Mouse (Mus musculus) 416B (cell line): ENCODE measurements around the gene Ascc1.

Source experiments
- DNase-seq: peaks from one replicate; pipeline ENCODE4 v3.0.0; 2011; ENCODE audit warnings: low read depth

Ascc1 gene

DNA sequence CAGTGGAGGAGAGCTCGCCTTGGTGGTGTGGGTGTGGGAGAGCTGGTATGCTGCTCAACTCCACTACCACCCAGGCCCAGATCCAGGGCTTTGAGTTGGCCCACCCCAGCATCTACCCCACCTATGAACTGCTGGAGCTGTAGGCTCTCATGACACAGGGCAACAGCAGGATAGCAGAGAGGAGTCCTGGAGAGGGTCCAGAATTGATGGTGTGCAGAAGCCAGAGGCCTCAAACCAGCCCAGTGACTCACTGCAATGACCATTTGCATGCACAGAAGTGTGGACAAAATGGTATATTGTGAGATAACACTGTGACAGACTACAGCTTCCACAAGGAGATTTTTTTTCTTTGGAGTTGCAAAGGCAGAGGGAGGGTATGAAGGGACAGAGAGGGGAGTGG lies 21.1 kb downstream of the Ascc1 start:
- DNase-seq, result no peak

DNA sequence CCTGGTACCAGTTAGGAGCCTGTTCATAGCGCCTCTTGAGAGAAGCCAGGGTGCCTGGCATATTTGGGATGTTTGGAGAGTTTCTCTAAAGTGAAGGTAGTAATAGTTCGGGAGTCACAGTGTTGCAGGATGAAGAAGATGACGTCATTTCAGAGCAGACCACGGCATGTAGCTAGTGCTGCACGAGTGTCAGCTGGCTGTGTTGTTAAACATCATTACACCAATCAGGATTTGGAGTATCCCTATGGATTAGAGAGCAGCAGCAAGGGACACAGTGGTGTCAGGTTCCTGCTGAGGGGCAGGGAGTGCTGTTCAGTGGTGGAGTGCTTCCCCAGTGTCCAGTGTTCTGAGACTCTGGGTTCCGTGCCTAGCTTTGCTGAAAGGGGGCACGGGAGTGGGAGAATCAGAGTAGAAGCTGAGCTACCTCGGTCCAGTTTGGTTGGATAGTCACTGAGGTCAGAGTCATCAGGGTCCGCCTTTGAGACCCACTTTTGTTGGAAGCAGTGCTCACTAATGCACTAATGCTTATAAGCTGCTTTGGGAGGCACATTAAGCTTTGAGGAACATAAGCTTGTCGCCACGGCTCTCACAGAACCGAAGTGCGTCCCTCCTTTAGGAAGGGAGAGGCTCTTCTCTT lies 24.3 kb downstream of the Ascc1 start:
- no peak for DNase-seq

DNA sequence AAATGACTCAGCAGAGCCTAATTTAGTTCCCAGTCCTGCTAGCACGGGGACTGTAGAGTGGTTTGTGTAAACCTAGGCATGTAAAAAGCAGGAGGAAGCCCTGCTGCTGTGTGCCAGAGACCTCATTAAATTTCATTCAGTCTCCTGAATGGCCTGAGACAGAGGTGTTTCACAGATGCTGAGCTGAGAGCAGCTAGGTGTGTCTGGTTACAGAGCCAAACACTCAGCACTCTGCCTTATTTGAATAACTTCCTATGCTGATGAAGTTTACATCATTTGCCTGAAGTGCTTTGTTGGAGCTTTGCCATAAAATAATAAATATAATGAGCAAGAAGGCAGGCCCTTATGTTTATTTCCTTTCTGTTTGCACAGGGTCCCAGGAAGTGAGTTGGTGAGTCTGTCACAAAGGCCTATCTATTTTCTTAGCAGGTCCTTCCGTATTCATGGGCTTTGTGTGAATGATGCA lies 25.0 kb downstream of the Ascc1 start:
- no peak for DNase-seq

DNA sequence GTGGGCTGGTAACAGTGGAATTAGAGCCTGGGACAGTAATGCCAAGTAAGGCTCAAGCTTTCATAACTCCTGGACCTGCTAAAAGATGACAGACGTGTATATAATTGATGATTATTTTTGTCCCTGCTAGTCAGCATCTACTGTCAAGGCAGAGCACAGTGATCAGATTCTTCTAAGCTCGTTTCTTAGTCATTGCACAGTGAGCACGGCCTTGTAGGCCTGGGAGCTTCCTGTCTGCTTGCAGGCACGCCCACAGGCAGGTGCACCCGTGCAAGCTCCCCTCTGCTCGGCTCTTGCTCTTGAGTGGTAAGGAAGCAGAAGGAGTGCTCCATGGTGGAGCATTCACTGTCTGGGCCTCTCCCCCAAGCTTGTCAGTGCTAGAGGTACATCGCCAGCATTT lies 25.6 kb downstream of the Ascc1 start:
- no peak for DNase-seq

DNA sequence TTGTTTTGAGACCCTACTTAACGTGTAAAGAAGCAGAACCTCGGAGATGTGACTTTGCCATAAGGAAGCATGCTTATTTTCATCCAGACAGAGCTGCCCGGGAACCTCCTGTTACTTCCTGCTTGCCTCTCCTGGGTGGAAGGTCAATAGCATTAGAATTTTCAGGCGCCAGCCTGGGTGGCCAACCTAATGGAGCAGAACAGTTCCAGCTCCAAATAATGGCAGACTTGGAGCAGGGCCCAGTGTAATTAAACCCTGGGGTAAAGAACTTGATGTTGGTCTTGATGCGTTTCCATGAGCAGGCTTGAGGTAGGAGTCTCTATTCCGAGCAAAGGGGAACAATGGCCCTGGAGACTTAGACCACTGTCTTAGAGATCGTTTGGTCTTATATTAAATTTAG lies 26.4 kb downstream of the Ascc1 start:
- DNase-seq, result no peak

DNA sequence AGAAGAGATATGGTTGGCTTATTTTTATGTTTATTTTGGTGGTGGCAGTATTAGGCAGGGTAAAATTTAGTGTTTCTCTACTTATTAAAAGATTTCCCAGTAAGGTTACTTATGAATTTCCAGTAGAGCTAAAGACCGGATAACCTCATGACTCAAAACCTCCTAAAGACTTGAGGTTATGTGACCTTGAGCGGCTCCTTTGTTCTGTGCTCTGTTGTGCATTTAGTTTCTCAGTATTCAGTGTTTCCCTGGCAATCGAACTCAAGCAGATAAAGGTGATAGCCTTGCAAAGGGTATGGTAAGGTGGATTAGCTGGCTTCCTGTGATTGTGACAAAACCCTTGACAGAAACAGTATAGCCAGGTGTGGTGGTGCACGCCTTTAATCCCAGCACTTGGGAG lies 26.8 kb downstream of the Ascc1 start:
- DNase-seq, result peak; percentile 69

DNA sequence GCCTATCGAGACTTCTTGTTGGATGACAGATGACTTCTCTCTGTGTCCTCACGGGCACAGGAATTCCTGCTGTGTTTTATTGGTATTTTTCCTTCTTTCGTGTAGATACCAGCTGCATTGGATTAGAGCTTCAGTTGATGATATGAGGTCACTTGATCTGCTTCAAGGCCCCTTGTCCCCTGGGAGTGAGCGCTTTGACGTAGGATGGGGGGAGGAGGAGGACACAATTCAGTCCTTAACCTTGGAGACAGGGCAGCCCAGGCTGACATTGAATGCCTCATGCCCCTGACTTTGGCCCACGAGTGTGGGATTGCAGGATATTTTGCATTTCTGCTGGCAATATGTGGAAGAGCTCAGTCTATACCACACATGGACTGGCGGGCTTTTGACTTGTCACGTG lies 29.0 kb downstream of the Ascc1 start:
- no peak for DNase-seq

DNA sequence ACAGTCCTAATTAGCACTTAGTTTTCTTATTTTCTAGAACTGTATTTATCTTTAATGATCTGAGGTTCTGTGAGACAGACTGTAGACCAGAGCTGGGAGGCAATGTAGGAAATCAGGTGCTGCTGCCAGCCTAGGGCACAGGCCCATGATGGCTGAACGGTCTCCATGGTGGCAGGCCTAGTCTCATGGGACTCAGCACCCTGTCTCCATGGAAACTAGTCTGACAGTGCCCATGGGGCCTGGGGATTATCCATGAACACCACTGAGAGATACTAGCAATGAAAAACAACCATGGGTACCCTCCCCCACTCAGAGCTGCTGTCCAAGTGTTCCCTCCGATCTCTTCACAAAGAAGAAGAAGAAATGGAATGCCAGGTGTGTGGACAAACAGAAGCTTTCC lies 29.4 kb downstream of the Ascc1 start:
- no peak for DNase-seq

DNA sequence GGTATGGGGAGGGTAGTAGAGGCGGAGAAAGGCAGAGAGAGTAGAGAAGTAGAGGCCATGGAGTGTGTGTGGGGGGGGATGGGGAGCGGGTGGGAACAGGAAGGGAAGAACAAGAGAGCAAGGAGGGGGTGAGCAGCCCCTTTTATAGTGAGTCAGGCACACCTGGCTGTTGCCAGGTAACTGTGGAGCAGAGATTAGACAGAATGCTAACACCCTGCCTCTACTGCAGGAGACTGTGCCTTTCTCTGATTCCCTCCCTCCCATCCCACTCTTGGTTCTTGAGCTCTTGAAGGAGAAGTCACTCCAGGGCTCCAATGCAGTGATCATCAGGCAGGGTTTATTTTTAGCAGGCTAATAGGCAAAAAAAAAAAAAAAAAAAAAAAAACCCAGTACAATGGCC lies 30.0 kb downstream of the Ascc1 start:
- DNase-seq, result no peak

DNA sequence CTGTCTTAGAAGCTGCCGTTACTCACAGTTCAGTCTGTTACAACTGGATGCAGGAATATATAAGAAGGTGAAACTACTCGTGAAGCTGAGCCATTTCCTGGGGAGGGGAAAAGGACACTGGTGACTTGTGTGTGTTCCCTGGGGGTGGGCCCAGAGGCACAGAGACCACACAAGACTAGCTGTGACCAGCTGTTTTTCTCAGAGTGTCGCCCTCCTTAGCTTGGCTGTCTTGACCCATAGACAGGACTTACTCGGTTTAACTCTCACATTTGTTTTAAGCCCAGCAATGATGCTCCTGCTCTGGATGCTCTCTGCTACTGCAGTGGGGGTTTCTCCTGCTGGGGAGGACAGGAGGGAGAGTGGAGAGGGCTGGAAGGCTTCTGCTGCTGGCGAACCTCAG lies 30.5 kb downstream of the Ascc1 start:
- DNase-seq, result no peak

DNA sequence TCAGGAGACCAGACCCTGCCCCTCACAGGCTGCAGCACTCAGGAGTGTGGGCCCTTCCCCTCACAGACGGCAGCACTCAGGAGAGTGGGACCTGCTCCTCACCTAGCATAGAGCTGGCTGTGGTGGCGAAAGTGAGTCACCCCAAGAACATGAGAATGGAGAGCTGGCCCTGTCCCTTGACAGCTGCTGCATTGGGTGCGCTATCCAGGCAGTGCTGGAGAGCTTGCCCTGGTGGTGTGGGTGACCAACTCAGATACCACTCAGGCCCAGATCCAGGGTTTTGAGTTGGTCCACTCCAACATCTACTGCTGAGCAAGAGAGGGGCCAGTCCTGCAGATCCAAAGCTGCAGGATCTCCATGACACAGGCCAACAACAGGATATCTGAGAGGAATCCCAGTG lies 32.0 kb downstream of the Ascc1 start:
- peak; percentile 35 for DNase-seq

DNA sequence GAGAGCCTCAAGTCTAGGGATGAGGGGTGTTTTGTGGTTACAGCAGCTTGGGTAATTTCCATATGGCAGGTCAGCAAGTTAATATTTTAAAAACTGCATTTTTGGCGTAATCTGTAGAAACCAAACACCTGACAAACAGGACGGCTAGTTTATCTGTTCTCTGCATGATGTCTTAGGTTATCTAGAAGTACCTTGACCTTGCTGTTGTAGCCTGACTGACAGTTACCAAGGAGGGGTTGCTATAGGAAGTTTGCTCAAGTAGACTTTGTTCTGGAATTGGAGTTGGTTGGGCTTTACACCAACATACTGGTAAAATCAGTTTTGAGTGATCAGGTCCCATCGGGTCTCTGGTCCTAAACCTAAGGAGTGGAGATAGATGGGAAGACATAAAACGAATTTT lies 33.1 kb downstream of the Ascc1 start:
- no peak for DNase-seq

DNA sequence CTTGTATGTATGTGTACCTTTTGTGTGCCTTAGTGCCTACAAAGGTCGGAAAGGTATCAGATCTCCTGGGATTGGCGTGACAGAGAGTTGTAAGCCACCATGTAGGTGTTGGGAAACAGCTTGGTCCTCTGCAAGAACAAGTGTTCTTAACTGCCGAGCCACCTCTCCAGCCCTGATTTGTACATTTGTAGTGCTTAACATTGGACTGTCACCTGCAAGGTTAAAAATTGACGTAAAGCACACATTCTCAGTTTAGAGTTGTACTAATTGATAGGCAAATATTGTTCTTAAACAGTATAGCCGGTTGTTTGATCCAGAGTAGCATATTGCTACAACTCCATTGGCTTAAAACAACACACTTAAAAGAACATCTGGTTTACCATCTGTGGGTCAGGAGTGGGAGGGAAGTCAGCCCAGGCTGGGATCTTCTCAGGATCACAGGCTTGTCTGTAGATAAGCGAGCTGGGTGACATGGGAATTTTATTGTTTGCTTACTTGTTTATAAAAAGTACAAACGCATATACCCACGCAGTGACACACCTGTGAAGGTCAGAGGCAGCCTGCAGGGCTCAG lies 39.8 kb downstream of the Ascc1 start:
- no peak for DNase-seq

DNA sequence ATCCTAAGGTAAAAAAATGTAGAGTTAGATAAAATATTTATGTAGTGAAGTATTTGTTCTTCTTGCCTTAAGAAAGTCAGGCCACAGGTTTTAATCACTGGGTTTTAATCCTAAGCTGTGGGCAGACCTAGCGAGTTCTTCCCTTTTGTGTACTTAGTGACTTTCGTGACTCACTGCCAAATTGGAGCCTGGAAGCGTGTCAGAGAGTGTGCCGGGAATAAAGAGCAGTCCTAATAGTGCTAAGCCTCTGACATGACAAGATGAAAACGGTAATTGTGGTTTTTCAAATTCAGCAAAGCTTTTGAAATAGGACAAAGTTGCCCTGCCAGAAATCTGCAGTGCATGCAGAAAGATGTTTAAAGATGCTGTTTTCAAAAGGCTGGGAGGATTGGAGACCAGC lies 44.1 kb downstream of the Ascc1 start:
- no peak for DNase-seq

DNA sequence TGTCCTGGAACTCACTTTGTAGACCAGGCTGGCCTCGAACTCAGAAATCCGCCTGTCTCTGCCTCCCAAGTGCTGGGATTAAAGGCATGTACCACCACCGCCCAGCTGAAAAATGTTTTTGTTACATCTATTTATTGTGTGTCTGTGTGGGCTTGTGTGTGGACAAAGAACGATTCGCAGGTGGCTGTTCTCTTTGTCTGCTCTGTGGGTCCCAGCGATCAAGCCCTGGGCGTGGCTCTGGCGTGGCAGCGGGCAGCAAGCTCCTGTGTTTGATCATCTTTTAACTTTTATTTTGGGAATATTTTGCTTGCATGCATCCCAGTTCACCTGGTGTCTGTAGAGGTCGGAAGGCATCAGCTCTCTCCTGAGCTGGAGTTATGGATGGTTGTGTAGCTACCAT lies 48.0 kb downstream of the Ascc1 start:
- DNase-seq, result no peak

DNA sequence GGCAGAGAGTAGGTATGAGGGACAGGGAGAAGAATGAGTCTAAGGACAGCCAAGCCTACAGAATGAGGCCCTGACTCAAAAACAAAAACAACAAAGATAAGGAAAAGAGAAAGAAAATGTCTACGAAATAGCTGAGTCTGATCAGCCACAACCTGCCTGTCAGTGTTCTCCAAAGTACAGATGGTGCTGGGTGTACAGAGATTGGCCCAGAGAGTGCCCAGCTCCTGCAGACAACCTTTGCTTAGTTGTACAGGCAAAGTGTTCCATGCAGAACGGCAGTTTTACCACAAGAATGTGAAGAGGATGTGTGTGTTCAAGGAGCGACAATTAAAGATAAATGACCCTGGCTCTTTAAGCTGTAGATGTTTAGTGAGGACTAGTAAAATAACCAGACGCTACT lies 50.5 kb downstream of the Ascc1 start:
- DNase-seq, result no peak

DNA sequence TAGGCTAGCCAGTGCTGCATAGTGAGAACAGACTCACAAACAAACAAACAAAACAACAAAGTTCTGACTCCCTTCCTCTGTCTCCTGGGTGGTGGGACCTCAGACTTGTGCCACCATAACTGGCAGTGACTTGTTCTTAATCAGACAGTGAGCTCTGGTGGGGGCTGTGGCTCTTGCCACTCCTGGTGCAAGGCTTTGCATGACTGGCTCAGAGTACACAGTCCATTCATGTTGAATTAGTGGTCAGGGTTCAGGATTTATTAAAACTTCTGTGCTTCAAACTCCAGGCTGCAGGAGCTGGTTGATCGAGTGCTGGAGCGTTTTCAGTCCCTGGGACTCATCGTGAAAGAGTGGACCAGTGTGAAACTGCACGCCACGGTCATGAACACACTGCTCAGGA lies 59.6 kb downstream of the Ascc1 start:
- DNase-seq, result no peak

DNA sequence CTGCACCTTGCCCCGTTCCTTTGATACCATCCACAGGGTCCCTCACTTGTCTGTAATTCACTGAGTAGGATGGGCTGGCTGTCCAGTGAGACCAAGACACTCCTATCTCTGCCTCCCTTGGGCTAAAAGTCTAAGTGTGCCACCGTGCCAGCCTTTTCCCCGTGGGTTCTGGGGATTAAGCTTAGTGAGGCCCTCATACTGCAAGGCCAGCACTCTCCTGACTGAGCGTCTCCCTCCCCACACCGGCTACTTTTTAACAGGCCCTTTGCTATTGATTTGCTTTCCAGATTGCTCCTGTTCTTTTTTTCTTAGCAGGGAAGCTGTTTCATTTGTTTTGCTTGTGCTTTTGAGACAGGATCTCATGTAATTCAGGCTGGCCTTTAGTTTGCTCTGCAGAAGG lies 60.3 kb downstream of the Ascc1 start:
- no peak for DNase-seq

DNA sequence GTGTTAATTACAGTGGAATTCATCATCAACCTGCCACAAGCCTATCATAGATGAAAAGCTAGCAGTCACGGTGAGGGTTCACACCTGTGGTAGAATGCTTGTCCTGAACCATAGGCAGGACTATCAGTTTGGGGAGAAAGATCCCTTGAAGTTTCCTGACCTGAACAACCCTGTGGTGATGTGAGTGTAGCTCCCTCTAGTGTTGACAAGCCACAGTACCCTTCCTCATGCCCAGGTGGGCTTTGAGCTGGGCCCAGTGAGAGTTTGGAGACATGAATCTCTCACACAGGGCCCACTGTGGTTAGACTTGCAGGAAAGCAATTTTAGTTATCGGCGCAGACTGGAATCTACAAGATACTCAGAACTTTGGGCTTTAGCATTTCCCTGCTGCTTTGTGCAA lies 63.9 kb downstream of the Ascc1 start:
- DNase-seq, result peak; percentile 56

DNA sequence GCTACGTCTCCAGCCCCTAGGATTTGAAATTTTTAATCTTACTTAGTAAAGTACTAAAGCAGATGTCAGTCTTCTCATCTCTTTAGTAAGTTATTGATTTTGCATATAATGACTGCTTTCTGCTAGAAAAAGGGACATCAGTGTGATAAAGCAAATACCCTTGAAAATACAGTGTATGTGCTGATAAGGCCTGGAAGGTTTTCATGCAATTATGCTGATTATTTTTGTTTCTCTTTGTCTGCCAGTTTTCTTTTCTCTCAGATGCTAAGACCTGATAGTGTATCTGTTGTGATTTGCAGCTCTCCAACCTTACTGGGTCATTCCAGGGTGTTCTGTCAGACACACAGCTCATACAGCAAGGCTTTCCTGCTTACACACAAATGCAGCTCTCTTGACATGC lies 72.6 kb downstream of the Ascc1 start:
- no peak for DNase-seq

DNA sequence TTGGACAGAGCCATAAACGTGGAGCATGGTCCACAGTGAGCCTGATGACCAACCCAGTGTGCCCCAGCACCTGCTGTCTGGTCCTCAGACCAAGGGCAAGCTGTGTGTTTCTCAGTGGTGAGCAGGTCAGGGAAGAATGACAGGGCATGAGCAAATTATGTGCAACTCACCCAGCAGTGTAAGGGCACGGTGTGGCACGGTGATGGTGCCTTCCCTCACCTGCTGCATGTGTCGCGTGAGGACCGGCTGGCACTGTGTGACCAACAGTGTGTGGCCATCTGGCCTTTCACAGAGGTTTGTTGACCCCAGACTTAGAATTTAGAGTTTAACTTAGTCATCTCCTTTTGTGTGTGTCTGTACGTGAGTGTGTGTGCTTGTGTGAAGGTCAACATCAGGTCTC lies 74.6 kb downstream of the Ascc1 start:
- DNase-seq, result no peak

DNA sequence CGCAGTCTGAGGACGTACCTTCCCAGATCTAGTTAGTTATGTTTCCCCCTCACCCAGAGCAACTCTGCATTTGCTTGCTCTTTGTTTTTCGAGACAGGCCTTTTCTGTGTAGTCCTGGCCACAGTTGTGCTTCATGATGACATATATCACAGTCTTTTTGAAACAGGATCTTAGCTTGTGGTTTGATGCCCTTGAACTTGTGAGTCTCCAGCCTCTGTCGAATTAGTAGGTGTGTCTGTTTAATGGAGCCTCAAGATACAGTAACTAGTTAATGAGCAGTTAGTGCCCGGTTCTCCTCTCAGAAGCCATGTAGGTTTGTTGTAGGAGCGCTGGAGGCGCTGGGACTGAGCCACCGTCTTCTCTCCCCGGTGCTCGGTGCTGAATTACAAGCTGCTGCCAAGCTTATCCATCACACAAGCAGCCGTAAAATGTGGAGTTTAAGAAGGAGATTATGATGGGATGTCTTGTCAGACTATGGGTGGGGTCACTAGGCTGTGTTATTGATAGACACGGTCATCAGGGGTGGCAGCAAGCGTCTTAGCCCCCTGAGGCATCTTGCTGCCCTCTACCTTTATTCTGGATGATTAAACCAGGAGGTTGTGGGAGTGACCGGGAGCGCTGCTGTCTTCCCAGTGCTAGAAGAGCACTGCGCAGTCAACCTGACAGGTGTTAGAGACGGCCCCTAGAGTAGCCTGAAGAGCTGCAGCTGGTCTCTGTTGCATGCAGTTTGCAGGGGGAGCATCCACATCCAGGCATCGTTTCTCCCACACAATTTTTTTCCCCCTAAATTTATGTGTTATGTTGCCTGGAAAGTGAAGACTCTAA lies 75.3 kb downstream of the Ascc1 start:
- peak; percentile 86 for DNase-seq

DNA sequence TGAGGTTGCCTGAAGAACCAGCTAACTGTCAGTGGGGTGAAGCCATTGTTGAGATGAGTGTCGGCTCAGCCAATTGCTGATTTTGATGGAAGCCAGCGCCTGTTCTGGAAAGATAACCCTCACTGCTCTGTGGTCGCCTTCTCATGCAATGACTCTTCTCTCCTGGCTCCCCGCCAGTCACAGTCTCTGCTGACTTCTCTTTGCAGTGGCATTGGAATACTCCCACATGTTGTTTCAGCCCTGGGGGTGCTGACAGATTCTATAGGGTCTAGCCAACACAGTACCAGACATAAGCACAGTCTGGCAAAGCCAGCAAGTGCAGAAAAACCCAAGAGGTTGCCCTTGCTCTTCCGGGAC lies 75.9 kb downstream of the Ascc1 start:
- DNase-seq, result peak; percentile 96

DNA sequence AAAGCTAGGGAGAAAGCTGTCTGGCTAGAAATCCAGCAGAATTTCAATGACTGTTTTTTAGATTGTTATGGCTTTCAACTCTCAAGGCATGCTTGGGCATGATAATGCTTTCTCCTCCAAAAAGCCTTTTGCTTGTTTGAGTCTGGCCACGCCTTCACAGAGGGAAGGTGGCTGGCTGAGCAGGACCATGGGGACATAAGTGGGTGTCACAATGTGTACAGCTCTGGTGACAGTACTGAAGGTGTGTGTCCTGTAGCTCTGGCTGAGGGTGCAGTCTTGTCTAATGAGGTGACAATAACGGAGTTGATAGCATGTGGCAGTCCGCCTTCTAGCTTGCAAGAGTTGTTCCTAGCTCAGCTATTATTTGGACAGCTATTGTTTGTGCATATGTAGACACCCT lies 77.6 kb downstream of the Ascc1 start:
- peak; percentile 58 for DNase-seq
